Mouse (Mus musculus): ENCODE measurements around the gene Zdhhc13.

DNA sequence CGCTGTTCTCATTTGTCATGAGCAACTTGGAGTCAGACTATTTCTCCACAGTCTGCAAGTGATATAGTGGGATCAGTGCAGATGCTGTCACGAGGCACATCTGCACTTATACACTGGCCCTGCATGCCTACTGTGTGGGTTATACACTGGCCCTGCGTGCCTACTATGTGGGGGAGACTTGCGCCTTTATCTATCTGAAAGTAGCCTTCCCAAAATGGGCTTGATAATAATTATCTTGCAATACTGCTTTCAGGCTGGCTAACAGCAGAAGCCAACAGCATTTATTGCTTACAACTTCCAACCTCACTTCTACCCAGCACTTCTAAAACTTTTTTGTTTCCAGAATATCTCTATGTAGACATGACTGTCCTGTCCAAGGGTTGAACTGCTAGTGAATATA, 73.0 kb downstream of the Zdhhc13 start:
- TF ChIP-seq POLR2A (IDR thresholded peaks at IDR 0.05; ENCODE audit: insufficient read depth, low read depth, low read length) (no peak), CTCF (IDR thresholded peaks at IDR 0.05; ENCODE audit: insufficient read depth, low read depth, low read length) (no peak)

All from olfactory bulb, adult 2 months (tissue).